Mouse (Mus musculus) embryo, embryonic 11 days (tissue): ENCODE results near the gene Adcy1.

Experiments
- DNase-seq: peaks from one replicate; pipeline ENCODE4 v3.0.0-alpha.2; 2015

Gene Adcy1

DNA sequence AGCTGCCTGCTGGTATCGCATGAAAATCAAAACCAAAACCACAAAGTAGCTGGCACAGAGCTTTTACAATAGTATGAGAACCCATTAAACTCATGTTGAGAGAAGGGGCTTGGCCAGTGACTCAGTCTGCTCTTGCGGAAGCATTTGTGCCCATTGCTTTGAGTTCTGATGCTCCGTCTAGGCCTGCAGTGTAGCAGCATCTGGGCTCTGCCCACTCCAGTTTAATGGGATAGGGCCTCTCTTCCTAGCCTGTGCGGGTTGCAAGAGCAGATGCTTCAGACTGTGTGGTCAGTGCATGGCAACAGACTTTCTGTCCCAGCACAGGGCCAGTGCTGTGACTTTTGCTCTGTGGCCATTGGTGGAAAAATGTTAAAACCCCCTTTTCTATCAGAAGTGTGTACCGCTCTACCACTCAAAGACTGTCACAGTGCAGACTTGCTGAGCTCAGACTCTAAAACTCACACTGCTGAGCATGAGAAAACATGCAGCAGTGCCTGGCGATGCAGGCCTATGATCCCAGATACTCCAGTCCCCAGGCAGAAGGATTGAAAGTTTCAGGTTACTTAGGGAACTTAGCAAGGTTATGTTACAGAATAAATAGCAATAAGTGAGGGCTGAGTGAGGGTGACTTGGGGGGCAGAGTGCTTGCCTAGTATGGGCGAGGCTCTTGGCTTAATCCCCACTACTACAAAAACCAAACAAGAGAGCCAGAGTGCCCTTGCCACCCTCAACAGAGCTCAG, 163.7 kb downstream of the Adcy1 start:
- DNase-seq: peak; percentile 22

DNA sequence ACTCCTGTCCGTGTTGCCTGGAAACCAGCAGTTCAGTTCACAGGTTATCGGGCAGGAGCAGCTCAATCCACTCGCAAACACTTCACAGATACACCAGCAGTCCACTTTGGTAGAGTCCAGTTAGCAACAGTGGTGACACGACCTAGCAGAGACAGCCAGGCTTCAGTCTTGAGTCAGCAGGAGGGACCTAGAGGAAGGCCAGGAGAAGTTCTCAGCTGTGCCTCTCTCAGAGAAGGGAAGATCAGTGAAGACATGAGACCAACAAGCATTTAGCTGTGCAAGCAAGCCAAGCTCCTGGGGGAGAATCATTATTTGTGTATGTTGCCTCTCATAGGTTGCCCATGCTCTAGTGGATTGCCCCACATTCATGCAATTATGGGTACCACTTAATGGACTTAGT, 164.8 kb downstream of the Adcy1 start:
- no peak for DNase-seq
